Mouse (Mus musculus) thymus, adult 18-20 months (tissue): ENCODE measurements around the gene Bphl.
"Not testable (repeated sequence)": the region's sequence is repeated elsewhere in the genome, so short reads cannot be mapped to it uniquely, and the experiment has no call there.

ENCODE experiments used
- DNase-seq, 2 experiments: peaks; one replicate each; pipeline ENCODE4 v3.0.0; 2022; ENCODE audit warnings: mixed read lengths in 2 of 2

Gene Bphl

DNA sequence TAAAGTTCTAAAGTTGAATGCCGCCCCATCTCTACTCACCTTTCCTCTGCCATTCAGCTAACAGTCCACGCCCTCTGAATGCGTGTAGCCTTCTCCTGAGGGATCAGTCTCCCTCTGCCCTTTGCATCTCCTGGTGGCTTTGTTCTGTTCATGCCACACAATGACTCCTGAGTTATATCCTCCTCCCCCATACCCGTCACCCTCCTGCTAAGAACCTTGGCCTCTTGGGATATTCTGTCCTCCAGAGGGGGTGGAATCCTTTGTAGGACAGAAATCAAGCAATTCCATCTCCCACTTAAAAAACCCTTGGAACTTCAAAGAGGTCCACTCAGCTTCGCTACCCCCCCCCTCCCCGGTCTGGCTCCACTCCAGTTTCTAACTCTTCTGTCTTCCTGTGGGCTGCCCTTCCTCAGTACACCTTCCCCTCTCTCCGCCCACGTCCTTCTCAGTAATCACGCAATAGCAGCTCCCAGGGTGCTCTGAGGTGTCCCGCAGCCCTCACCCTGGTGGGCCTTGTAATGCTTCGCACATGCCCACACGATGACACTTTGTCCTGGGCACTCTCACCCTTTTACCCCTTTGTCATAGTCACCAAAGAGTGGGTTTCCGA, 16.4 kb downstream of the Bphl start:
- no peak for DNase-seq

DNA sequence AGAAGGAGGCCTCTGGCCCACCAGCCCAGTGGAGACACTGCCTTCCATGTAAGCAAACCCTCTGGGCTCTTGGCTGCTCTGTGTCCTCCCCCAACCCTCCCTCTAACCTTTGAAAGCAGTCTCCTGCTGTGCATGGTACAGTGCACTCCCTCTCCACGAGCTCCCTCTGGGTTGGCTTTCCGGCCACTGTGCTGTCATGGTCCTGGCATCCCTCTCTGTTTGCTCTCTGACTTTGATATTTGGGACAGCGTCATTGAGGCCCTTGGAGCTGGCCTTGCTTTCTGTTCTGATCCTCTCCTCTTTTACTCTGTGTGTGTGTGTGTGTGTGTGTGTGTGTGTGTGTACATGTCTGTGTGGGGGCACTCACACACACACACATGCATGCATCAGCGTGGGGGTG, 17.0 kb downstream of the Bphl start:
- no peak for DNase-seq

DNA sequence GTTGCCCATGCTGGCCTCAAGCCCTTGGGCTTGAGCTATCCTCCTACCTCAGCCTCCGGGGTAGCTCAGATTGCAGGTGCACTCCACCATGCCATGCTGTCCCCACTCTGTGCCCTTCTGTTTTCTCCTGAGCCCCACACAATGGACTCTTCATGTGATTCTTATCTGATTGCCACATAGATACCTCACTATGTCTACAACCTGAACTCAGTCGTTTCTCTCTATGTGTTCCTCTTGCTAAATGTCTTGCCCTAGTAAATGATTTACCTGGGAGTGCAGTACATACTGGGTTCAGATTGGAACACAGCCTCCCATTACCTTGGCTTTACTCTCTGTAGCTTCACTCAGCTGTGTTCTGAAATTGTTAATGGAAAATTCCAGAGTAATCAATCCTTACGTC, 17.6 kb downstream of the Bphl start:
- DNase-seq = no peak

DNA sequence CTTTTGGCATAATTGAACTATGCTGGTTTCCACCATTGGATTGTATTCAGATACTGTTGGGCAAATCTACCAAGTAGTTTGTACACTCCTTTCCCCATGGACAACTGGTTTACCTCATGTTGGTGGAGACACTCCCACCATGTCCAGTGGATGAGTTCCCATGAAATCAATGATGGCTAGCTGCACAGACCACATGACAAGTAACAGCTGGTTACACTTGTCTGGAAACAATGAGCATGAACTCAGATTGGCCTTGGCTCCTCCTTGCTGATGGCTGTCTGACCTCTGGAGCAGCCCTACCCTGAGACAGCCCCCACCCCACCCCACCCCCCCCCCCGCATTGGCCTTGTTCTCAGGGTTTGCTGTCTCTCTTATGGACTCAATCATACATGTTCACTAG, 19.9 kb downstream of the Bphl start:
- no peak for DNase-seq

DNA sequence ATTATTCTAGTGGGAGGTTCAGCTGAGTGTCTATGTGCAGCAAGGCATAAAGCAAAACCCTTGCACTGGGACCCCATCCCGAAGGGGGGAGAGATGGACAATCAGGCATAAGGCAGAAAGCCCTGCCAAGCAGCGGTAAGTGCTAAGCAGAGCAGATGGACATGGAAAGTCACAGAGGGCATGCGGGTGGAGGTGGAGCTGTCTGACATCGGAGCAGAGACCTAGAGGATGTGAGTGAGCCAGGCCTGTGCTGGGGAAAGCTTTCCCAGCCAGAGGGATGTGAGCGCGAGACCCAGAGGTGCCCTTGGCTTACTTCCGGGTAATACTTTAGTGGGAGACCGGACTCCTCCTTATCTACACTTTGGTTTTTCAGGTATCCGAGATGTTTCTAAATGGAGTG, 22.7 kb downstream of the Bphl start:
- no peak for DNase-seq

DNA sequence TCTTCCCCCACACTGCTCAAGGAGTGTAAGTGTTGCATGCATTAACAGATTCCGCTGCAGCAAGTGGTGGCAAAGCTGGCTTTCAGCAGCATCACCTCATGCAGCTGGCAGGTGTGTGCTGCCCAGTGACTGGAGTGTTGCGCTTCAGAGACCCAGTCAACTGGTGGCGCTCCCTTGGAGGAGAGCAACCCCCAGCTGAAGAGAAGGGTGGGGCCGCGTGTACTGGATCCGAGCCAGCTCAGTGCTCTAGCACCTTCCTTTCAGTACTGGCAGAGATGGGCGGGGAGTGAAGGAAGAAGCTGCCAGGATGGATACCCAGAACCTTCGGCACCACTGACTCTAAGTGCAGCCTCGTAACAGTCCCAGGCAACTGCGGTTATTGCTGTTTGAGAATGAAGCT, 25.1 kb downstream of the Bphl start:
- no peak for DNase-seq

GRCm38 (mm10) chr13:34066351-34066750, 29.0 kb downstream of the Bphl start:
- no peak for DNase-seq

DNA sequence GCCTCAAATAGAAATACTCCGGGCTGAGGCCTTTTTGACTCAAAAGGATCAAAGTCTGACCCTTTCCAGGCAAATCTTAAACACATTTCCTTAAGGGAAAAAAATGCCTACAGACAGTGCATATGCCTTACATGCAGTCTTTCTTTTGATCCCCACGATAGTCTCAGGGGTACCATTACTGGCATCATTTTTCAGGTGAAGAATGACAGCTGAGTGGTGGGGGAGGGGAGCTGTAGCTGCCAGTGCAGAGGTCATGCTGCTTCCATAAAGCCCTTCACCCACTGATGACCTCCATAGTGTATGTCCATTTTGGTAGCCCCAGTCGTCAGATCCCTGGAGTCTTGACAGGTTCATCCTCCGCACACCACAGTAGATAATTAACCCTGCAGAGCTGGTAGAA, 32.9 kb downstream of the Bphl start:
- DNase-seq = no peak

DNA sequence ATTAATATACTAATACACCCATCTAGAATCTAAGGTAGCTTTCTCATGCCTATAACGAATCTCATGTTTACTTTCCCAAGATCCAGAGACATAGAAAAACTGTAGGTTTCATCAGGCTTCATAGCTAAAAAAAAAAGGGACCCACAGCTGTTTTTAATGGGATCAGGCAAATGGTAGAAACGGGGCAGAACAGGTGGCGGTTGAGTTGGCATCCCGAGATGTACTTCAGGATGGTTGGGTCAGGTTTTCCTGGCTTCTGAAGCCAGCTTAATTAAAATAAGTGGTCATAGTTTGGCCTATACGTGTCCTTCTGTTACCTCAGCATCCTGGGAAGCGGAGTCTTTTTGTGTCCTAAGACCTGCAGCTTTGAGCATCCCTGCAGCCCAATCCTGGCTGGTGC, 34.4 kb downstream of the Bphl start:
- DNase-seq = no peak

GRCm38 (mm10) chr13:34072847-34073246, 35.5 kb downstream of the Bphl start:
- no peak for DNase-seq

- DNase-seq = not testable (repeated sequence)
These were observed 37.0 kb downstream of the Bphl start for GRCm38 (mm10) chr13:34074441-34074840.

GRCm38 (mm10) chr13:34075893-34076292, 38.5 kb downstream of the Bphl start:
- not testable (repeated sequence) for DNase-seq

DNA sequence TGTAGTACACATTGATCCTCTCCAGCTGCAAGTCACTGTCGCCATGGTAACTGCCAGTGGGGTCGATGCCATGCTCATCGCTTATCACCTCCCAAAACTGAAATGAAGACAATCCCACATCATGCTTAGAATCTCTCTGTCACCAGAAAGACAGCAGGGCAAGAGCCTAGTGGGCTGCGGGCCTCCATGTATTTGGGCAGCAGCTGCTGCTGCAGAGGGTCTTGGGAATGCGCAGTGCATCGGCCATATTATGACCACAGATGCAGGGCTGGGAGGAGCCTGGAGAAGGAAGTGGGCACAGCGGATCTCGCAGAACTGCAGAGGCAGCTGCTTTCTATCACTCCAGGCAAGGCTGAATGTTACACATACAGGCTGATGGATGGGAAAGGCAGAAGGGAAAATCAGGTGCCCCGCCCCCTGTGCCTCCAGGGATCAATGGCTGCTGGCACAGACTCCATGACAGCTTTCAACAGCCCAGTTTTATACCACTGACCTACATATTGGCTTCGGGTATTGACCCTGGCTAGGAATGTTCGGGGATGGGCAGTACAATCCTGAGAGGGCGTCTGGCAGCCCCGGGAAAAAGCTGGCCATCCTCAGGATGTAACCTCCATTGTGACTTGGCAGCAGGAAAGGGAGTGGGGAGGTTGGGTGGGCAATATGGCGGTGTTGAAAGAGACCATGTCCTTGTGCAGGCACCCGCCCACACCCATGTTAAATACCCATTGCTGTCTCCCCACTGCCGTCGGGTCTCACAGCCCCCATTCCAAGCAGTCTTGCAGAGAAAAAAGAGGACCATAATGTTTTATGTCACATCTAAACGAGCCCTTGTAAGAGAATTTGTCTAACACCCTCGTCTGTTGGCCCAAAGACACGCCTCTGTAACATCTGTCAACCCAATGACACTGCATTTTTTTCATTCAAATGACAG, 39.4 kb downstream of the Bphl start:
- peak in 1 of 2 experiments; percentile 22 for DNase-seq

- DNase-seq = peak; percentile 82 to 84
These were observed 40.3 kb downstream of the Bphl start, which contains the start of gene Tubb2a for GRCm38 (mm10) chr13:34077492-34078271. Gene Tubb2a (minus strand): TSS chr13:34078007.

DNA sequence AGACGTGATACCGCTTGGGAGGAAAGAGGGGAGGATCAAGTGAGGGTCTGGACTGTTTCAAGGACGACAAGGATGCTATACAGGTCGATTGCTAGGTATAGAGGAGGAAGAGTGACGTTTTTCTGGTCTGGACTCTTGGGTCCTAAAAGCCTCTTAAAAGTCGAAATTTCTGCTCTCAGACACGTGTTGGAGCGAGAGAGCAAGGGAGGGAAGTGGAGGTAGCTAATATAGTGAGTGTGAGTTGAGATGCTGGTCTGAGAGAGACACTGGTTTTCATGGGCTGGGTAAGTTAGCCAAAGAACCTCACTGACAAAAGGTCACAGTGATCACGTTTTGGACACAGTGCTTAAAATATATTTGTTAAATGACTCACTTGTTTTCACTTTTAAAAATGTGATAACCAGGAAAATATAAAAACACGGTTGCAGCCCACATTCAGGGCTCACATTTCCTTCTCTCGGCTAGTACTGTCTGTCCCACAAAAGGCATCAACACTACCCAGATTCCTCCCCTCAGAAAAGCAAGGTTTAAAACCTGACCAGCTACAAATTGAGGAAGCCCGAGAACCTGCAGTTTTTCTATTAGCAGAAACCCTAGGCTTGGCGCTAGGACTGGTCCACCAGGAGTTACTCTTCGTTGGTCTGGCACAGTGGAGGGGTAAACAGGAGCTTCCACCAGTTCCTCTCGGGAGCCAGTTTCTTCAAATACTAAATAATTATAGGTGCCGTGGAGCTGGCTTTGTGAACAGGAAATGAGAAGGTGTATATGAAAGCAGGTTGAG, 41.3 kb downstream of the Bphl start:
- DNase-seq = no peak

GRCm38 (mm10) chr13:34079801-34080200, 42.4 kb downstream of the Bphl start:
- DNase-seq = no peak

DNA sequence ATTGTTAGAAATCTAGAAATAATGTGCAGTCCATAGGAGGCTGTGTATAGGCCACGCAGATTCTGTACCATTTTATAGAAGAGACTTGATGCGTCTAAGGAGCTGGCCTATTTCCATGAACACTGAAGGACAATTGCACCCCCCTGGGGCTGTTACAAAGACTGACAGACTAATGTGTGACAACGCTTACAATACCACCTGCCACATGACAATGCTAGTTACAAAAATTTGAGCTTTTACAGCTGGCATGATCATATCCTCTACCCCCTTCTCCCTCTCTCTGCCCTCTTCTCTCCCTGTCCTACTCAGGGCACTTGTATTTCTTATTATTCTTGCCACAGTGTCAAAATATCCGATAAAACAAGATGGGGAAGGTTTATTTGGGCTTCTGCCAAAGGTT, 44.5 kb downstream of the Bphl start:
- no peak for DNase-seq

- DNase-seq = no peak
These were observed 46.8 kb downstream of the Bphl start for GRCm38 (mm10) chr13:34084026-34084750.

GRCm38 (mm10) chr13:34087052-34087812, 49.8 kb downstream of the Bphl start:
- DNase-seq = no peak

DNA sequence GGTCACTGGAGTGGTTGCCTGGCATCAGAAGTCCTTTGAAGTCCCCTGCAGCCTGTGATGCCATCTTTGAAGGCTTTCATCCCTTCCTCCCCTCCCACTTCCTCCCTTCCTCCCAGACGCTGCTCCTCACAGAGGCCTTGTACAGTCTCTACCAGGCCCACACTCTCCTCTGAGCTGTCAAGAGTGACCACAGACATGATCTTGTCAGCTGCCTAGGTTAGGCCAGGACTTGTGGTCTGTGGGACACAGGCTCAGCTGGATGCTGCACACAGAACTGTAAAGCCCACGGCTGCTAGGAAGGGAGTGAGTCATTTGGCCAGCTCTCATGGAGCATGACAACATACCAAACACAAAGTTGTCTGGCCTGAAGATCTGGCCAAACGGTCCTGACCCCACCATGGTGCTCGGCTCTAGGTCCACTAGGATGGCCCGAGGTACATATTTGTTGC, 50.8 kb downstream of the Bphl start:
- peak in 1 of 2 experiments; percentile 26 for DNase-seq

- DNase-seq = peak in 1 of 2 experiments; percentile 30
These were observed 51.5 kb downstream of the Bphl start for GRCm38 (mm10) chr13:34088871-34089288.
